Mouse (Mus musculus) 3134 (cell line): ENCODE results near the gene Nrl.

Source experiments
- DNase-seq: peaks from one replicate; pipeline ENCODE4 v3.0.0-alpha.2; 2011; ENCODE audit warnings: low spot score; ENCODE audit not compliant: insufficient read length; ENCODE audit errors: extremely low read depth

The Nrl gene

DNA sequence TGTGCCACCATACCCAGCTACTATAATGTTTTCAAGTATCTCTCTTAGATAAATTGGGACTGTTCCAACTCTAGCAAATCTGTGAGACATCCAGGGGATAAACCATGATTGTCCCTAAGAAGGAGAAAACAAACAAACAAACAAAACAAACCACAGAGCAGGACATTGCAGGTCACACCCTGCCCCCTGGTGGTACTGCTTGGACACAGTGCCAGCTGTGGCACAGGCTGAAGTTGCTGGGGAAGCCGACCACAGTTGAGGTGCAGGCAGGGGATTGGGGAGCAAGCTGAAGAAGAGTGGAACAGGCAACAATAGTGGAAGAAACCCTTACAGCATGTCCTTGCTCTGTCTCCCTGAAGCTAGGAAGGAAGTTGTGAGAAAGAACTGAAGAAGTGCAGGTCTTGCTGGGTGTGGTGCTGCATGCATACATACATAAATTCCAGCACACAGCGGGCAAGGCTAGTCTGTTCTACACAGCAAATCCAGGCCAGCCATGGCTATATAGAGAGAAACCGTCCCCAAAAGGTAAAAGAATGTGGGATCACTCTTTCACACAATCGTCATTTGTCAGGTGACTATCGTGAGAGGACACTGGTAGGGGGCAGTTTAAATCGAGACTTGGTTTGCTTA, 11.4 kb upstream of the Nrl start:
- DNase-seq: no peak

DNA sequence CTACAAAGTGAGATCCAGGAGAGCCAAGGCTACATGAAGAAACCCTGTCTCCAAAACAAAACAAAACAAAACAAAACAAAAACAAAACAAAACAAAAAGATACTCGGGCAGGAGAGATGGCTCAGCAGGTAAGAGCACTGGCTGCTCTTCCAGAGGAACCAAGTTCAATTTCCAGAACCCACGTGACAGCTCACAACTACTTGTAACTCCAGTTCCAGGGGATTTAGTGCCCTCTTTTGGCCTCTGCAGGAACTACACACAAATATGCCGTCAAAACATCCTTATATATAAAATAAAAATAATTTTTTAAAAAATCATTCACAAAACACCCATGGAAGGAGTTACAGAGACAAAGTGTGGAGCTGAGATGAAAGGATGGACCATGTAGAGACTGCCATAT, 3.2 kb upstream of the Nrl start:
- DNase-seq: peak; percentile 28

- no peak for DNase-seq
Measured at GRCm38 (mm10) chr14:55526674-55527073, 1.9 kb upstream of the Nrl start.

DNA sequence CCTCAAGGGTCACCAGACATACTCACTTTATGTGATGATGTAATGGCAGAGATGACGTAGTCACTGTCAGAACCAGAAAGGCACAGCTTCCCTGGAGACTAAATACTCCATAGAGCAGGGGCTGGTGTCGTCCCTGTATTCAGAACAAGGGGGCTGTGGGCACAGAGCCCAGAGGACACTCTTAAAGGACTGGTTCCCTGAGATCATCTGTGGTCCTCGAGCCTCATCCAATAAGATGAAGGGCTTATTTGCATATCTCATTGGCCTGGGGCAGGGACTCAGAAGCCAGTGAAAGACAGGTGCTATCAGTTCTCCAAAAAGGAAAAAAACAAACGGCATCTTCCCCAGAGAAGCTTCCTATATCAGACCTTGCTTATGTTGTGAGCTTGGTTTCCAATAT, 719 bp downstream of the Nrl start:
- DNase-seq: no peak

- DNase-seq: no peak
Measured at GRCm38 (mm10) chr14:55520451-55521361, 4.1 kb downstream of the Nrl start.

DNA sequence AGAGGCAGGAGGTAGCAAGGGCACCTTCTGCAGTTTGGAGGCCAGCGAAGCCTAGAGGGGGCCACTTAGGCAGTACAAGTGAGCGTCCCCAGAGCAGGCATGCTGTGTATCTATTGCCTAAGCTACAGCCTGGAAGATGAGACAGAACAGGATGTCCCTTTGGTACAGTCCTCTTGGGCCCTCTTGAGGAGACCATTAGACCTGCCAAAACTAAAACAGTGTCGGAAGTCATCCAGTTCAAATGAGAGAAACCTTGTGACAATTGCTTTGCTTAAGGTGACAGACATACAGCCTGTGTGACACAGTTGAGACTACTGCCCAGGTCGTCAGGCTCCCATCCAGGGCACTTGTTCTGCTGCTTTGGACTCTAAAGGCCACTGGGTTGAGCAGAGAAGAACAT, 5.2 kb downstream of the Nrl start:
- DNase-seq: no peak

GRCm38 (mm10) chr14:55518897-55519296, 5.9 kb downstream of the Nrl start:
- DNase-seq: no peak

DNA sequence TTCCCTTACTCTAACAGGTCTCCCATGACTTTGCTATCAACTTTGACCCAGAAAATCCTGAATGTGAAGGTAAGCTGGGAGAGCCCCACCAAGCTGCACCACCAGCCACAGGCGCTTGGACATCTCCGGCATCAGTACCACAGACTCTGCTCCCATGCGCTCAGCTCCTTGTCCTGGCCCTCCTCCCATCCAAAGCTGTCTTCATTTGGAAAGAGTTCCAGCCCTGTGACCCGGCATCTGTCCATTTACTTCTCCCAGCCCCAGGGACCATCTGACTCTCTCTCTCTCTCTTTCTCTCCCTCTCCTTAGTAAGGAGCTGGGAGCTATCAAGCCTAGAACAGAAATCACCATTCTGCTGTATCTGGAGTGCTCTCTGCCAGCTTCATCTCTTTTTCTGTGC, 8.9 kb downstream of the Nrl start:
- no peak for DNase-seq

GRCm38 (mm10) chr14:55513927-55514326, 10.9 kb downstream of the Nrl start:
- no peak for DNase-seq

DNA sequence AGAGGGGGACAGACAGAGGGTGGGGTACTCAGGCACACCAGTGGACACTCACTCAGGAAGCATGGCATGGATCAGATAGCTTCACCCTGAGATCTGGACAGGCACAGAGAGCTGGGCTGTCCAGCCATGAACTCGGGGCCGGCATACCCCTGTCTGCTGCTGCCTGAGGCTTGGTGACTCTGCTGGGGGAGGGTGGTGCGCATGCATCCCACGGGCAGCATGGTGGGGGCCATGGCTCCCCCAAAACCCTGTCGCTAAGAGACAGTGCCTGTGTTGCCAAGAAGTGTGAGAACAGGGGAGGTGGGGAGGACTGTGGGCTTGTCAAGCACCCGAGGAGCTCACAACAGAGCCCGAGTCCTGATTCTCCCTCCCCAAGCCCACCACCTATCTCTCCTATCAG, 13.7 kb downstream of the Nrl start:
- DNase-seq: no peak

- DNase-seq: no peak
Measured at GRCm38 (mm10) chr14:55510125-55510731, 14.6 kb downstream of the Nrl start, which contains the start of gene Cpne6. Gene Cpne6, plus strand, starts transcription at chr14:55510445.

DNA sequence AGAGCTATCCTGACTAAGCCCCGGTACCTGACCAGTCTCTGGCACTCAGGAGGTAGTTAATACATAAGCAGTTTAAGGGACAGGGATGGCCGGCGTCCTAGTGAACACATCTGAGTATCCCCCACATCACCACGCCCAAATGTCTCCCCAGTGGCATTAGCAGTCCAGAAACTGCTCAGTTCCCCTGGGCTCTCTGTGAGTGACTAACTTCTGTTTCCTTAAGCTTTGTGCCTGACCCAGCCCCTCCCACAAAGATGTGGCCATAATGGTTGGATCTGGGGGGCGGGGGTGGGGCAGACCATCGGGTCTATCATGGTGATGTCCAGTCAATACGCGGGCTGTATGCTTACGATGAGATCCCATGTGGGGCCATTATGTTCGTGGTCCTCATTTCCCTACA, 15.2 kb downstream of the Nrl start:
- DNase-seq: no peak

GRCm38 (mm10) chr14:55507801-55508200, 17.0 kb downstream of the Nrl start:
- DNase-seq: no peak

DNA sequence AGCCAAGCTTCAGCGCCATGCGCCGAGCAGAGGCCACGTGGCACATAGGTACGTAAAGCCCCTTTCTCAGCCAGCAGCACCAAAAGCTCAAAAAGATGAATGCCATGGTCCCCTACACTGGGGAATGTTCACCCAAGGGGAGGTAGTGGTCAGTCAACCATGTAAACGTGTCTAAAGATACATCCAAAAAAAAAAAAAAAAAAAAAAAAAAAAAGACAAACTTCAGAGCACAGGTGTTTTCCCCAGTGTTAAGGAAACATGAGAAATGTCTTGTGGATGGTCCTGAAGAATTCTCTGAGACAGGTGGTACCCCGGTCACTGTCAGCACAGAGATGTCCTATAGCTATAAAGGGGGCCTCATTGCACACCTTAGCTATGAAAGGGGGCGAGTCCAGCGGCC, 19.2 kb downstream of the Nrl start:
- DNase-seq: no peak

DNA sequence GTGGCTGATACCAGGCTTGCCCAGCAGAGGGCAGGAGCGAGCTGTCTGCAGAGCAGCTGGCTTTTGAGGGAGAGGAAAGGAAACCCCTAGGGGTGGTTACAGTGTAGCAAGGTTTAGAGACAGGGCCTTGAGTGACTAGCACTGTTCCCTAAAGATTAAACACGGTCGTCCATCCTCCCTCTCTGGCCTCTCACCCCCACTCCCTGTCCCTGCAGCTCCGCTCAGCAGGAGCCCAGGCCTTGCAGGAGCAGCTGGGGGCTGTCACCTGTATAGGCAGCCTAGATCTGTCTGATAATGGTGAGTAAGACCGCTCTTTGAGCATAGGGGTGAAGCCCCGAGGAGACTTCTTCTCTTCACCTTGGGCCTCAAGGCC, 27.3 kb downstream of the Nrl start:
- DNase-seq: peak; percentile 52

- DNase-seq: no peak
Measured at GRCm38 (mm10) chr14:55496761-55497448, 27.9 kb downstream of the Nrl start.

DNA sequence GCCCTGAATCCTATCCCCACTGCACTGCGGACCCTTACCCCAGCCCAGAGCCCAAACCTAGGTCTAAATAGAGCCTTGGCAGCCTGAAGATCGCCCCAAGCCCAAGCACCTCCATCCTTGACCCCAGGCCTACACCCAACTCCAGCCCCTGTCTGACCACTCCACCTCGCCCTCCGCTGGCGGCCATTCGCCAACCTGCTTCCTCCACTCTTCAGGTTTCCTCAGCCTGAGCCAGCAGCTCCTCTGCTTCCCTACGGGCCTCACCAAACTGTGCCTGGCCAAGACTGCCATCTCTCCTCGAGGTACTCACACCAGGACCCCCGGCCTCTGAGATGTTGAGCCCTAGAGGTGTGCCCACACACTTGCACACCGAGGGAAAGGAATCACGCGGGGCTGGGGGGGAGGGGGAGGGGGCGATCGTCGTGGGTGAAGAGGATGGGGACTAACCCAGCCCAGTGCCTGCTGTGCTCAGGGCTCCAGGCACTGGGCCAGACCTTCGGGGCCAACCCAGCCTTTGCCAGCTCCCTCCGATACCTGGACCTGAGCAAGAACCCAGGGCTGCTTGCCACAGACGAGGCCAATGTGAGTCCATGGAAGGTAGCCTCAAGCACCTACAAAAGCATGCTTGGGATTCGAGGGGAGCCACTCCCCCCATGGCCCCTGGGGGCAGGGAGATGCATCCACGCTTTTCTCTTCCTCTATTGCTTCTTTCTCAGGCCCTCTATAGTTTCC, 29.1 kb downstream of the Nrl start:
- DNase-seq: no peak

GRCm38 (mm10) chr14:55492103-55492502, 32.7 kb downstream of the Nrl start:
- no peak for DNase-seq

- DNase-seq: no peak
Measured at GRCm38 (mm10) chr14:55491291-55491833, 33.4 kb downstream of the Nrl start.
